Mouse (Mus musculus) embryonic facial prominence, embryonic 11.5 days (tissue): Measurements from ENCODE around the gene Lrrc14b. TPM values are rescaled to one million over a fixed set of nuclear protein-coding genes. Genes with fewer than 3 reads are reported as not detected.

Source experiments
- ATAC-seq: fragments of 200-750 bp; cut with Nextera tagmentation; replicated peaks from 2 replicates; pipeline ENCODE4 v1.8.0; 2017; ENCODE audit warnings: low read depth; ENCODE audit not compliant: insufficient number of reproducible peaks, low FRiP score, low TSS enrichment
- DNase-seq: peaks from one replicate; pipeline ENCODE4 v3.0.0-alpha.2; 2015; ENCODE audit warnings: low spot score
- H3K27ac ChIP-seq: fragments of 300-500 bp; sonication (generic); replicated peaks from 2 replicates; pipeline ENCODE4 v1.5.1; 2014; ENCODE audit warnings: mild to moderate bottlenecking, low read depth, low read length, control low read depth
- H3K27me3 ChIP-seq: fragments of 300-500 bp; sonication (generic); 2 replicates; pipeline ENCODE4 v1.6.1; 2014; ENCODE audit warnings: mild to moderate bottlenecking, low read length, moderate library complexity, mixed read lengths; ENCODE audit not compliant: control insufficient read depth, insufficient read depth
- H3K36me3 ChIP-seq: fragments of 300-500 bp; sonication (generic); replicated peaks from 2 replicates; pipeline ENCODE4 v1.6.1; 2014; ENCODE audit warnings: low read depth, mild to moderate bottlenecking, low read length, moderate library complexity, mixed read lengths; ENCODE audit not compliant: control insufficient read depth, insufficient read depth
- H3K4me1 ChIP-seq: fragments of 300-500 bp; sonication (generic); 2 replicates; pipeline ENCODE4 v1.6.1; 2014; ENCODE audit warnings: low read length, mixed read lengths; ENCODE audit not compliant: control insufficient read depth, insufficient read depth
- H3K4me2 ChIP-seq: fragments of 300-500 bp; sonication (generic); 2 replicates; pipeline ENCODE4 v1.6.1; 2014; ENCODE audit warnings: low read depth, mild to moderate bottlenecking, control low read depth, low read length, moderate library complexity
- H3K4me3 ChIP-seq: fragments of 300-500 bp; sonication (generic); 2 replicates; pipeline ENCODE4 v1.5.1; 2014; ENCODE audit warnings: low read depth, low read length, control low read depth
- H3K9ac ChIP-seq: fragments of 300-500 bp; sonication (generic); replicated peaks from 2 replicates; pipeline ENCODE4 v1.6.1; 2014; ENCODE audit warnings: mild to moderate bottlenecking, control low read depth, low read length
- H3K9me3 ChIP-seq: fragments of 300-500 bp; sonication (generic); replicated peaks from 2 replicates; pipeline ENCODE4 v1.6.1; 2016; ENCODE audit warnings: mild to moderate bottlenecking, low read length, inconsistent platforms, mixed read lengths; ENCODE audit not compliant: control insufficient read depth
- WGBS: fragments of 180-500 bp; shearing (Covaris S2); extraction: QIAGEN DNeasy Blood & Tissue Kit; methylation state at CpG from one replicate; pipeline ENCODE4 v1.1.7; 2014; 5-methylcytosine and 5-hydroxymethylcytosine counted together
- polyA plus RNA-seq: library from polyadenylated mRNA; unstranded; fragments of >200 nt; fragmentation: Nextera tagmentation; extraction: Ambion mirVana; gene quantifications from 2 replicates; pipeline ENCODE4 v1.2.1, GENCODE M21; 2014

Gene Lrrc14b
- polyA plus RNA-seq = not detected in 2 replicates

GRCm38 (mm10) chr13:74363859-74364235 lies at the start of gene Lrrc14b:
Lrrc14b (minus strand) TSS chr13:74364005.
- Histone ChIP-seq H3K27me3 (no peaks in the 10 kb centered on the region), H3K27ac (no peak within 1 kb of the TSS), H3K9ac (no peak within 1 kb of the TSS), H3K9me3 (no peaks in the 10 kb centered on the region), H3K4me1 (no peaks in the 10 kb centered on the region), H3K4me3 (no peak within 1 kb of the TSS), H3K36me3 (no peaks in the 10 kb centered on the region; the same call in 1 of the 2 replicates), H3K4me2 (no peak within 1 kb of the TSS)
- DNase-seq = no peak
- 86% methylated on average over 8 of the region's 8 CpGs for WGBS
- no peak for ATAC-seq

GRCm38 (mm10) chr13:74399298-74399839 lies 35.6 kb upstream of the Lrrc14b start, which contains the start of gene Ftl1-ps1:
Ftl1-ps1 (plus strand) TSS chr13:74399694.
- Histone ChIP-seq H3K9ac (no peak within 1 kb of the TSS), H3K36me3 (no peaks in the 10 kb centered on the region), H3K4me1 (no peaks in the 10 kb centered on the region), H3K27me3 (no peaks in the 10 kb centered on the region), H3K4me3 (no peak within 1 kb of the TSS), H3K27ac (no peak within 1 kb of the TSS), H3K9me3 (no peaks in the 10 kb centered on the region), H3K4me2 (0 out of 2 replicates have a peak within 1 kb of the TSS, but pooled peaks have one; percentile 11)
- no peak for ATAC-seq
- DNase-seq = no peak
- 11% methylated on average over 11 of the region's 11 CpGs for WGBS

GRCm38 (mm10) chr13:74391156-74391555 lies 27.4 kb upstream of the Lrrc14b start:
- WGBS = 84% methylated on average over 2 of the region's 2 CpGs

GRCm38 (mm10) chr13:74390371-74390990 lies 26.7 kb upstream of the Lrrc14b start, which contains the start of gene Zfp72:
Zfp72 (minus strand) TSS chr13:74390836.
- no peaks in the 10 kb centered on the region for H3K36me3 ChIP-seq
- peak; percentile 91 for ATAC-seq
- peak within 1 kb of the TSS; percentile 51 for H3K4me3 ChIP-seq
- no peaks in the 10 kb centered on the region for H3K9me3 ChIP-seq
- H3K4me2 ChIP-seq = peak within 1 kb of the TSS; percentile 46
- H3K27me3 ChIP-seq = no peaks in the 10 kb centered on the region
- no peaks in the 10 kb centered on the region for H3K4me1 ChIP-seq
- H3K27ac ChIP-seq = no peak within 1 kb of the TSS
- H3K9ac ChIP-seq = peak within 1 kb of the TSS; percentile 56
- peak; percentile 81 for DNase-seq
- under 1% methylated on average over 14 of the region's 14 CpGs for WGBS

More at GRCm38 (mm10) chr13:74391156-74391555, 27.4 kb upstream of the Lrrc14b start:
- Histone ChIP-seq H3K4me3 (no peak overlapping the region), H3K4me2 (no peak overlapping the region), H3K4me1 (no peaks in the 10 kb centered on the region), H3K36me3 (no peaks in the 10 kb centered on the region), H3K9me3 (no peaks in the 10 kb centered on the region), H3K27ac (no peak overlapping the region), H3K27me3 (no peaks in the 10 kb centered on the region), H3K9ac (no peak overlapping the region)
- ATAC-seq = no peak
- DNase-seq = no peak

GRCm38 (mm10) chr13:74389730-74390129 lies 25.9 kb upstream of the Lrrc14b start:
- no peaks in the 10 kb centered on the region for H3K9me3 ChIP-seq
- WGBS = 70% methylated on average over 6 of the region's 6 CpGs
- no peaks in the 10 kb centered on the region for H3K4me1 ChIP-seq
- H3K9ac ChIP-seq = no peak overlapping the region
- ATAC-seq (no peak), DNase-seq (no peak)
- H3K27ac ChIP-seq = no peak overlapping the region
- no peaks in the 10 kb centered on the region for H3K27me3 ChIP-seq
- no peak overlapping the region; the same call in 1 of the 2 replicates for H3K4me2 ChIP-seq
- no peaks in the 10 kb centered on the region for H3K36me3 ChIP-seq
- H3K4me3 ChIP-seq = no peak overlapping the region

GRCm38 (mm10) chr13:74382289-74382688 lies 18.5 kb upstream of the Lrrc14b start:
- Histone ChIP-seq H3K4me3 (no peak overlapping the region), H3K9me3 (no peaks in the 10 kb centered on the region), H3K4me1 (no peaks in the 10 kb centered on the region), H3K9ac (no peak overlapping the region), H3K4me2 (no peak overlapping the region), H3K27ac (no peak overlapping the region), H3K36me3 (no peaks in the 10 kb centered on the region), H3K27me3 (no peaks in the 10 kb centered on the region)
- DNase-seq (no peak), ATAC-seq (no peak)
- 70% methylated on average over 3 of the region's 3 CpGs for WGBS

- no peaks in the 10 kb centered on the region for H3K27me3 ChIP-seq
- H3K9me3 ChIP-seq = no peaks in the 10 kb centered on the region
- 74% methylated on average over 10 of the region's 10 CpGs for WGBS
- no peak overlapping the region for H3K4me2 ChIP-seq
- H3K4me1 ChIP-seq = no peaks in the 10 kb centered on the region
- DNase-seq (no peak), ATAC-seq (no peak)
- no peak overlapping the region for H3K9ac ChIP-seq
- H3K27ac ChIP-seq = no peak overlapping the region
- no peaks in the 10 kb centered on the region for H3K36me3 ChIP-seq
- H3K4me3 ChIP-seq = no peak overlapping the region
Observed at GRCm38 (mm10) chr13:74381533-74382276, 17.9 kb upstream of the Lrrc14b start.
